Mouse (Mus musculus) gastrocnemius, adult 18-20 months (tissue): ENCODE measurements around the gene Map2. TPM values are rescaled to one million over a fixed set of nuclear protein-coding genes. Genes with fewer than 3 reads are reported as not detected.

Experiments
- DNase-seq: peaks from one replicate; pipeline ENCODE4 v3.0.0; 2021; ENCODE audit warnings: low spot score
- total RNA-seq, 2 experiments: library from RNA; stranded (reverse); gene quantifications; 2 replicates each; pipeline ENCODE4 v1.2.3; 2021

Map2 gene
- total RNA-seq, 2 experiments from 2014 or later, result 1.8 to 4.0 TPM

DNA sequence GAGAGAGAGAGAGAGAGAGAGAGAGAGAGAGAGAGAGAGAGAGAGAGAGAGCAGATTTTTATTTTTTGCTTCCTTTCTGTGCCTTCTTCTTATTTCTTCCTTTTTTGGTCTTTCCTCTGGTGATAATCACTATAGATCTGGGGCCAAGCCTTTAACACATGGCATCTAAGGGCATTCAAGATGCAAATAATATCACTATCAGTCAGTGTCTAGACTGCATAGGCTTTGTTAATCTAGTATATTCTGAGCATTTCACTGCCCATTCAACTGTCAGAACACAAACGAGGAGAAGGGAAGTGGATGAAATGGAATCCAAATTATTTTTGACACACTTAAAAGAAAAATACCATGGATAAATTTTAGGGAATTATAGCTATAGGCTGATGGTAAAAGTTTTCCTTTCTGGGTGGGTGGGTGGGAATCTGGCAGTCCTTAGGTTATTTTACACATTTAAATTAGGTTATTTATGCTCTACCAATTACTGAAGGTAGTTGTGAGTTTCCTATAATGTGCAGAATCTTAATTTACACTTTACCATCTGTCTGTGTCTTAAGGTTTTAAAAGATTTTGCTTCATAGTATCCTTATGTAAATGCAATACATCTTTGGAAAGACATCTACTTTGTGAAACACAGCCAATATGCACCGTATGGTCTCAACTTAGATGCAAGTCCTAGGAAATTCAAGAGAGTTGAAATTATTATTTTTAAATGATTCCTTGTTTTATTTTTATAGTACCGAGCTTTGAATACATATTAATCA, 117.2 kb downstream of the Map2 start:
- DNase-seq, result no peak

DNA sequence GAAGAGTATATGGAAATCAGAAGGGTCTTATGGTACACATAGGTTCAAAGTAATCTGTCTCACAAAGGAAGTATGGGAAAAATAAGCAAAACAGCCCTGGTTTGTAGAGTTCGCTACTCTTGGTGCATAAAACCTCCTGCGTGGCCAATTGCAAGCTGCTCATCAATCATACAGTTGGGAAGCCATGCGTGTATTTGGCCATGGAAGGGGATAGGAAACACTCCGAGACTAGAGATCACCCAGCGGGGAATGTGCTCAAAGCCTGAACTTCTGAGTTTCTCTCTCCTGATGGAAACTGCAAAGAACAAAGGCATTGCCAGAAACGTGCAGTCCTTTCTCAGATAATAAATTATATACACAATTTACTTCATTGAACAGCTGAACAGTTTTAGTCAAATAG, 124.3 kb downstream of the Map2 start:
- DNase-seq, result no peak

DNA sequence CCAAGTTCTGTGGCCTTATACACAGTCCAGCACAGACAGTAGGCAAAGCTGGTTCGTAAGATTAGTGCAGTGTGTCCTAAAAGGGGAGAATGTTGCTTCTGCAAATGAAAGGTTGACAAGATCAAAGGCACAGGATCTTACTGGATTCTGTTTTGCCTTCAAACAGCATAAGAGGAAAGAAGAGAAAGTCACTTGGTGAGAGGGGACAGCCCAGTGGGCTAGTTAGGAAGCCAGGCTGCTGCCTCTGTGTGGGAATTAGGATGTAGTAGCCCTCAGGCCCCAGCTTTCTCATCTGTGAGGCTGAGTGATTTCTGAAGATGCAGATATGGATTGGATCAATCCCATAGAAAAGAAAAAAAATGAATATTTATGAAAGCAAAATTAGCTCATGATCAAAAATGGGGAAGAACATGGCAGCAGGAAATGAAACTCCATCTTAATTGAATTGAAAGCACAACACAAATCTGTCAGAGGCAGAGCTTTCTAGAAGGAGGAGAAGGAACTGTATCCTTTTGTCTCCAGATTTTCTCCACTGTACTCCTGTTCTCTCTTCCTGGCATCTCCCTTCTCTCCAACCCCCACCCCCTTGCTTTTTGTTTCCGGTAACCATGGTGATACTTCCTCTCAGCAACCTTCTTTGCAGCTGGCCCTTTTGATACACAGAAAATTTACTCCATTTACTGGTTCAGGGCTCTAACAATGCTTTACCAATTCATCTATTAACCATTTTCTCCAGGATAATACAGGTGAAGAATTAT, 145.5 kb downstream of the Map2 start:
- no peak for DNase-seq

DNA sequence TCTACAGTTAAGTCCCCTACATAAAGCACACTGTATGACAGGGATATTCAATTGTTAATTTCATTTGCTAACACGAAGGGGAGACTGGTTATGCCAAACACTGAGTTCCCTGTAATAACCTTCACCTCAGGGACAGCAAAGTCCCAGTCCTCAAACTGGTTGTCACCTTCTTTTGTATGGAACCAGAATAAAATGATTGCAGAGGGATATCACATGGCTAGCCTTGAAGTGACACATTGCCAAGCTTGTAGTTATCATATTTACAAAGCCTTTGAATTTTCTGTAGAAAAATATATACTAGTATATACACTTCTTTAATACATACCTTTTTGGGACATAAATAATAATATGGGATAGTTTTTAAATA, 146.0 kb downstream of the Map2 start:
- no peak for DNase-seq

DNA sequence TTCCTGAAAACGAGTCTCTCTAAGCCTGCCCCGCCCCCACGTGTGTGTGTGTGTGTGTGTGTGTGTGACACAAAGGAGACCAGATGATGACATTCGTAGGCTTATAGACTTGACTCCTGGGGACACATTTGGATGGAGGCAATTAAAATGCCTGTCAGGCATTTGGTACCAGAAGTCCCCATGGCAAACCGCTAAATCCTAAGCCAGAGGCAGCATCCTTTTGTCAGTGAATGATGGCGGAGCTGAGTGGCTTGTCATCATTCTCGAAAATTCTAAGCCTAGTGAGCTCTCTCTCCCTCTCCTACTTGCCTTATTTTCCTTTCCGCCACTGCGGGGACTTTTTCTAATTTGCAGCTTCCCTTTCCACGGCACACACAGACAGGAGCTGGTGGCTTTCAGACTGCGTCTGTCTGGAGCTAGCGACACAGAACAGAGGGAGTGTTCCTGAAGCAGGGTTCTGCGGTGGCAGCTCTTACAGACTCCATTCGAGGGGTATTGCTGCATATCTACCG, 146.6 kb downstream of the Map2 start:
- no peak for DNase-seq

DNA sequence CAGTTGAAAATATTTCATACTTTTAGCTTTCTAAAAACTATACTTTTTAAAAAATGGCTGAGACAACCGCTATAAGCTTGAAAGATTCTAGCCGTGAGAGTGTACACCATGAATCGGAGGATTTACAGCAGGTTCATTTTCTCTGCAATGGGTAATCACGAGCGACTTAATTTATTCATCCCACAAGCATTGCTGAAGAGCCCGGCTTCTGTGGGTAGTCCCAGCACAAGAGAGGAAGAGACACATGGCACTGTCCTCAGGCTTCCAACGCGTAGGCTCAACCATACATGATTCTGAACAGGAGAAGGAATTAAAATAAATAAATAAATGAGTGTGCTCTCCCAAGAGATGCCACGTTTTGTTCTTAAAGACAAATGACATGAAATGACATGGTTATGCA, 148.4 kb downstream of the Map2 start:
- no peak for DNase-seq

DNA sequence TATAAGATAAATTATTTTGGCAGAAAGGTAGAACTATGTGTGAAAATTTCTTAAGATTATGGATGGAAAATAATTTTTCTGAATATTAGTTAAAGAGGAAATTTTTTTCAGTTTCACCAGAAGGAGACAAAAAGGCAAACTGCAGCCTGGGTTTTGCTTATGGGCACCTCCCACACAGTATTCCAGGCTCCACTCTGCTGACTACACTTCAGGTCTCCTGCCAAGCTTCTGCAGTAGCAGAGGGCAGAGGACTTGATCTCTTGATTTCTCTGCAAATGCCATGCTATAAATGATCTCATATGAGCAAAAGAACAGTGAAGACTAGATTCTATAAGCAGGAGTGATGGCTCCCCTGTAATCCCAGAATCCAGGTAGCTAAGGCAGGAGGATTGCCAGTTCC, 149.9 kb downstream of the Map2 start:
- no peak for DNase-seq

DNA sequence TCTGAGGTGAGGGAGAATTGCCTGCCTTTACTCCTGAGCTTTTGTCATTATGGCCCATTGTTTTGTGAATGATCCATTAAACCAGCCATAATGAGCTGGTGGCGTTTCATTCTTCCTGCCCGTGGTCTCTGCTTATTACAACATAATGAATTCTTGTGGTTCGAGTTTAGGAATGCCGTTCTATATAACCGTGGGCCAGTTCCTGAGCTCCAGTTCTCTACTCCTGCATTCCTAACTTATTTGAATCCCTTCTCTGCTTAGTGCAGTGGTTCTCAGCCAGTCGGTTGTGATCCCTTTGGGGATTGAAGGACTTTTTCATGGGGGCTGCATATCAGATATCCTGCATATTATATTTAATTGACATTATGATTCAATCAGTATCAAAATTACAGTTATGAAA, 153.9 kb downstream of the Map2 start:
- DNase-seq, result no peak

DNA sequence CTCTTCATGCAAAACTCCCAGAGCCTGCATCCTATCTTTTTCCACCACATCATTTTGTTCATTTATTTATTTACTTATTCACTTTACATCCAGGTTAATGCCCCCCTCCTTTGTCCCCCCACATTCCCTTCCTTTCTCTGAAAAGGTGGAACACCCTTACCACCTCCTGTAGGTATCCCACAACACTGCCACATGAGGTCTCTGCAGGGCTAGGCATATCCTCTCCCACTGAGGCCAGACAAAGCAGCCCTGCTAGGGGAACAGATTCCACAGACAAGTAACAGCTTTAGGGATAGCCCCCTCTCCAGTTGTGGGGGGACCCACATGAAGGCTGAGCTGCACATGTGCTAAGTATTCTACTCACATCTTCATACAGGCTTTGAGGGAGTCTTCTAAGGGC, 154.5 kb downstream of the Map2 start:
- no peak for DNase-seq

DNA sequence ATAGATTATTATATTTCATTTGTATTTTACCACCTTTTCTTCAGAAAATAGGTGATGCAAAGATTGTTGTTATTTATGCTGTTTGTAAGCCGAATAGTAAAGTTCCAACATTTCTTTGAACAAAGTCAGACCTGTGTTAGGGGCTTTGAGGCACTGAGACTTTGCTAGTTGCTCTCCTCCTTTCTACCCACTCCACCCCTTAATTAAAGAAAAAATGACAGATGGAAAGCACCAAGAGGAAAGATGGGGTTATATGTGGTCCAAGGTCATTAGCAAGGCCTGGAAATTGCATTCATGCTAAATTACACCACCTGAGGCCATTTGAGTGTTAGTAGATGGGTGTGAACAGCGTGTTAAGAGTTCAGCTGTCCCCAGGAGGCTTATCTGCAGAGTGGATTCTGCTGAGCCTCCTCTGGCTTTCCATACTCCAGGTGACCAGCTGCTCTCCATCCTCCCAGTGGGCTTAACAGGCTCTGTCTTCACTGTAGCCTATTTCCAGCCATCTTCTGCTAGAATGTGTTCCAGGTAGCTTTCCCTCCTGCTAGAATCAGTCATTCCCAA, 160.7 kb downstream of the Map2 start:
- DNase-seq, result no peak

DNA sequence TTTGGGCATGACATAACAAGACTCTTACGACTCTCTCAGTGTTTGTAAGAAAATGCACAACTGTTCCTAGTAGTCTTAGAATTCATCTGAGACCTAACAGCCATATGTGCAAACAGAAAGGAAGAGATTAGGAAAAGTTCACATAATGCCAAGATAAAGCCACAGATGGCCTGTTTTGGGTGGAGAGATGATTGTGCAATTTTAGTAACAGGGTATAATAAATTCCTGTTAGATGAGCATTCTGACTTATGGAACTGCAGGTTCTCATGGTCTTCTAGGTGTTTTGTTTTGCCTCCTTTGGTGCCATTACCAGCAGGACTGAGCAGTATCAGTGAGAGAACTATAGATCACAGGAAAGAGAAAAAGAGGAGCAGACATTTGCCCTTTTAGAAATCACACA, 164.1 kb downstream of the Map2 start:
- DNase-seq, result no peak

DNA sequence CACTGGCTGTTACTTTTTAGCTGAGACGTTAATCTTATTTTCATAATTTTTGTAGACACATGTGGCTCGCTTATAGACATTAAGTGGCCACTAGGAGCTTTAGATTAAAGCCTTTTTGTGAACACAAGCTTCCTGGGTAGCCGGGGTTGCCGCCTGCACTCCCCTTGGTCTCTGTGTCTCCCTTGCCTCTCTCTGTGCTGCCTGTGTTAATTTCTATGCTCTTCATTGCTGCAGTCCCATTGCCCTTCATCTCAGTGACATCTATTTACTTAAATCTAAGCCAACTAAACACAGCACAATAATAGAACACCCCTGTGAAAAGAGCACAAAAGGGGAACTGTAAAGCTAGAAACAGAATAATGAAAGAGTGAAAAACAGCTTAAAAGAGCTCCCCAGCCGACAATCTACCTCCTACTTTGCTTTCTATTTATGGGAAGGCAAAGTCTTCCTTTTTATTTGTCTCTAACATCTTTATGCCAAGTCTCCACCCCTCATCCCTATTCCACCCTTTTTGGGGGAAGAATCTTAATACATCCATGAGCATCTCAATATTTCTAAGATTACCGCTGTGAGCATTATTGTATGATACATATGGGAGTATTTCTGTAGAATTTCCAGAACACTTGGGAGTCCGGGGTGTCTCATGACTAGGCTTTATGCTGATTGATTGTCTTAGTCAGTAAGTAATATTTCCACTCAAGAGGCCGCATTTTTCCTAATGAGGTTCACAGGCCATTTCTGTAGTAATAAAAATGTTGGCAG, 173.5 kb downstream of the Map2 start:
- no peak for DNase-seq

DNA sequence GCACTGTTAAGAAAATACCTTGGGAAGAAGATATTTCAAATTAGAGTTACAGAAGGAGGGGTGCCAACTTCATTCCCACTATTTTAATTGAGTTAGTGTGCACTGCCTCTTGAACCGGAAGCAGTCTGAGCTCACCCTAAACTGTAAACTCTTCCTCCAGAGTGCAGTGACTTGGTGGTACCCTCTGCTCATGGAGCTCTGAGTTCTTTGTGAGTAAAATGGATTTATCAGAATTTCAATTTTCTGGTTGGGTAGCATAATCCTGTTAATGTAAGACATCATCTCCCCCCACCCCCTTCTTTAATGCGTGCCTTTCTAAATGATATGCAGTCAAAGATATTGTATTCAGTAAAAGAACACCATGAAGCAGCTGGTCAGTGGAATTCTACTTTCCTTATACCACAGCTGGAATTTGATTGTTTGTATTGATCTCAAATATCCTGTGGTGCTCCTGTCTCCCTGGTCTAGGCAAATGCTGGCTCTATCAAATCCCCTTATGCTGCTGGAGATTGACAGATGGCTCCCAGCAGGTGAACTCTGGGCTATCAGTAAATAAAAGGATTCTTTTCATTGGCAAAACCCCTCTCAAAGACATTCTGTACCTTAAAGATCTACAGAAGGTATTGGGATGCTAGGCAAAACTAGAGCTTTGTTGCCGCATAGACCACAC, 174.2 kb downstream of the Map2 start:
- DNase-seq, result no peak

DNA sequence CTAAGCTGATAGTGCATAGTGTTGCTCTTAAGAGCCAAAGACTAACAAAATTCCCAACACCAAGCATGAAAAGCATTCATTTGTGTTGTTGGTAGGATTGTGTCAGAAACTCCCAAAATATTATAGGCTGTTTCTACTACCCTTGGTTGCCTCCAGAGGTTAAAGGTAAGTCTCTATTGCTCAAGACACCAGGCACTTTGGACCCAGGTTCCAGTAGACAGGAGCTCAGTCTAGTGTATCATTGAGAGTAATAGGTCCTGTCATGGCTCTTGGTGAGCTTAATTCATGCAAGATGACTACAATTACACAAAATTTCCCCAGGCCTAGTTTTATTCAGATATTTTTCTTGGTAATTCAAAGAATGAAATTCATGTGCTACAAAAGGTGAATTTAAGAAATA, 176.3 kb downstream of the Map2 start:
- no peak for DNase-seq

DNA sequence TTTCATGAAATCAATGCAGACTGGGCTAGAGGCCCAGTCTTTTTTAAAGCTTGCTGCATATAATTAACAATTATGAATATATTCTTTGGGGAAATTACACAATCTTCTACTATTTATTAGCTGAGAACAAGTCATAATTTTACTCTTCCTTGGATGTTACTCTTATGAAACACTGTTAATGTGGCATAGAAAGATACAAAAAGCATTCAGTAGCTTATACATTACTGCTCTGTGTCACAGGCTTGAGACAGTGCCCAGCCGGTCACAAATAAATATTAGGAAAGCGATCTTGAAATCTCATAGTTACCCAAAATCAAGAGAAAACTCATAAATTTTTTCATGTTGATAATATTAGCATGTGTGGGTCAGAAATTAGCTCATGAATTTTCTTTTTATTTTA, 186.7 kb downstream of the Map2 start:
- DNase-seq, result no peak

DNA sequence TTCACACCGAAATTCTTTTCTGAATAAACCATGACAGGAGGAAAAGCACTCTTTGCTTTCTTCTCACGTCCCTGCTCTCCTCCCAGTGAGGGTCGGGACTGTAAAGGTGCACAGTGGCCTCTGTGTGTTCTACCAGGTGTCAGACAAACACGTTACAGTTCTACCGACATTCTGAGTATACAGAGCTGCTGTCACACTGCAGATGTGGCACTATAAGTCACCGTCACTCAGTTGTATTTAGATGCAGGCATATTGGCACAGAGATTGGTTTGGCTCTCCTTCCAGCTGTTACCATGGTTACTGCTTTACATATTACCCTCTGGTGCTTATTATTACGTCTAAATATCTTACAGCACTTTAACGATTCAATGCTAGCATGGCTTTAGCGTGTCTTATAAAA, 188.2 kb downstream of the Map2 start:
- no peak for DNase-seq

DNA sequence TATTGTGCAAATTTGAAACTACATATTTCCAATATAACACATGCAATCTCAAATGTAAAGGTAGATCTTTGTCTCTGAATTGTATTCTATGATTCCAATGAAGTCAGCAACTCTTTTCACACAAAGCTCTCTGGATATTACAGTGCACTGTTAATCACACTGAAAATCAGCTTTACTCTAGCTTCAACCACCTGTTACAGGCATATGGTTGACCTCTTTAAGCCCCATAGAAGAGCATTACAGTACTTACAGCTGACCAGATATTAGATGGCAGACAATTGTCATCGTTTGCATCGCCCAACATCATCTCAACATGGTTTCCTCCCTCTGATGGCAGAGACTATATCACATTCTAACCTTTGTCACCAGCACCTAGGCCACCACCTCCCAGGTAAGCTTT, 189.3 kb downstream of the Map2 start:
- no peak for DNase-seq

DNA sequence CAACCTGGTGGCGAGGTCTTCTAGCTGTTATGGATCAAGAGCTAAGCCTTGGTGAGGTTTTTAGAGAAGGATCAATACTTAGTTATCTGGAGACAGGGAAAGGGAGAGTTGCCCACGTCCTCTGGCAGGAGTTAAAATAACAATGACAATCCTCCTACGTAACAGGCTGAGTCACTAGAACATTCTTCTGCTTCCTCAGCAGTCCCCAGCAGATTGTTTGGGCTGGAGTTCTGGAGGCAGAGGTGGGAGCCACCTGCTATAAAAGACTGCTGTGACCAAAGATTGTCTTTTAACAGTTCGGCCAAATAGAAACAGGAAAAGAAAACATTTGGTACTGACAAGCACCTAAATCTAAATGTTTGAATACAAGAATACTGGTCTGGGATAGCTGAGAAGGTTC, 190.5 kb downstream of the Map2 start:
- no peak for DNase-seq

DNA sequence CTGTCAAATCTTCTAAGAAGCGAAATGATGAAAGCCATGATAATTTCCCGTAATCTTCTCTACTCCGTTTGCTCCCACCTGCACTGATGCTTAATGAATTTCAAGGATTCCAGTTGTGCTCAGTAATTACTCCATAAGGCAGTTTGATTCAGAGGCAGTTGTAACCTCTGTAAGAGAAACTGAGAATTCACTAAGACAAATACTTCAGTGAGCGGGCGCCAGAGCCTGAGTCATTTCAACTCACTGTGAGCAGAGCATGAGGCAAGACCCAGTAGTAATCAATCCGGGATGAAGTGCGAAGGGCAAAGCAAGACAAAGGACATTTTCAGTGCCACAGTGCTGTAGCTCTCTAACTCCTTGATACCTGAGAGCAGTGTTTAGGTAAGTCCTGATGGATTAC, 194.4 kb downstream of the Map2 start:
- DNase-seq, result no peak

DNA sequence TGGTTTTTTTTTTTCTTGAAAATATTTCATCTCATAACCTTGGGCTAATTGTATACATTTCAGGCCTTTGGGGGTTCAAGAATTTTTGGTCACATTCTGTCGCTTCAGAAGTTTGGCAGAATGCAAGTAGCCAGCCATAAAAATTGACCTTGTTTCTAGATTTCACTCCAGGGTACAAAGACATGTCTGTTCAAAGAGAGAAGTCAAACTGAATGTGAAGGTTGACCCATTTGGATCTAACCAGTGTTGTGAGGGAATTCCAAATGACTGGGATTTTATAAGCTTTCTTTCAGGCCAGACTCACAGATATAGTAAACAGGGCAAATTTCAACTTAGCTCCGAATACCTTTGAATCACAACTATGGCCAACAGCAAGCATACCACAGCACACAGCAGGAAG, 196.3 kb downstream of the Map2 start:
- DNase-seq, result no peak

DNA sequence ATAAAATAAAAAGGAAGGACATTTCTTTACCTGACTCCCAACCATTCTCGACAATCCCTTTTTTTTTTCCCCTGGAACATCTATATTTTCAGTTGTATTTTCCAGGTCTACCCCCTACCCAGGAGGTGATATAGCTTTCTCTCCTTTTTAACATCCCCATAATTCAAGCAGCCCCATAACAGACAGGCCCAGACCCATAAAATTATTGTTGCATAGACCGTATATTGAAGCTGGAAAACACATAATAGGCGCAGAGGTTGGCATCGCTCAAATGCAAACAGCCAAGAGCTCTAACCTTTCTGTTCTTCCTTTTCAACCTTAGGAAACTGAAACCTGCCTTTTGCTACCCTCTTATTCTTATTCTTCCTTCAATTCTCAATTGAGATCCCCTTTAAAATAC, 211.2 kb downstream of the Map2 start:
- DNase-seq, result no peak
